Mouse (Mus musculus) spleen, adult 2 months (tissue): ENCODE results near the gene Sstr3. TPM values are rescaled to one million over a fixed set of nuclear protein-coding genes. Genes with fewer than 3 reads are reported as not detected.

Source experiments
- DNase-seq, 2 experiments: peaks; one replicate each; pipeline versions ENCODE4 v3.0.0 to v3.0.0-alpha.2; 2012 to 2021; ENCODE audit warnings: low spot score in 2 of 2, low read depth in 1 of 2
- H3K27ac ChIP-seq: fragments of 200-500 bp; 2 replicates; pipeline ENCODE4 v1.5.1; 2012; ENCODE audit warnings: low read length, inconsistent platforms; ENCODE audit not compliant: insufficient read depth
- H3K27me3 ChIP-seq: fragments of 200-500 bp; 2 replicates; pipeline ENCODE4 v1.6.1; 2012; ENCODE audit warnings: mild to moderate bottlenecking, moderate library complexity, low read length, inconsistent platforms; ENCODE audit not compliant: control insufficient read depth, insufficient read depth
- H3K36me3 ChIP-seq: fragments of 200-500 bp; 2 replicates; pipeline ENCODE4 v1.6.1; 2012; ENCODE audit warnings: mild to moderate bottlenecking, low read length, inconsistent platforms; ENCODE audit not compliant: control insufficient read depth, insufficient read depth
- H3K4me1 ChIP-seq: fragments of 200-500 bp; 2 replicates; pipeline ENCODE4 v1.6.1; 2011; ENCODE audit warnings: inconsistent platforms; ENCODE audit not compliant: control insufficient read depth, insufficient read depth, insufficient read length
- H3K4me3 ChIP-seq: fragments of 200-500 bp; 2 replicates; pipeline ENCODE4 v1.5.1; 2011; ENCODE audit warnings: mild to moderate bottlenecking, inconsistent platforms; ENCODE audit not compliant: insufficient read depth, insufficient read length; ENCODE audit errors: extremely low read depth
- CTCF ChIP-seq: fragments of 200-500 bp; IDR thresholded peaks from 2 replicates; pipeline ENCODE4 v1.5.1; 2011; ENCODE audit warnings: mild to moderate bottlenecking, inconsistent platforms; ENCODE audit not compliant: insufficient read depth, insufficient read length, insufficient replicate concordance; ENCODE audit errors: extremely low read depth
- POLR2A ChIP-seq: fragments of 200-500 bp; IDR thresholded peaks from 2 replicates; pipeline ENCODE4 v1.6.1; 2011; ENCODE audit warnings: low read depth, low read length, inconsistent platforms
- WGBS: fragments of 180-500 bp; shearing (Covaris S2); methylation state at CpG from one replicate; pipeline ENCODE4 v1.1.7; 2018; 5-methylcytosine and 5-hydroxymethylcytosine counted together
- polyA plus RNA-seq: library from polyadenylated mRNA; depleted of rRNA; stranded (reverse); fragments of >200 nt; gene quantifications from 2 replicates; pipeline ENCODE4 v1.2.3, GENCODE M21; 2012; rRNA removed

The Sstr3 gene
- 0.26 TPM in 1 of 2 replicates, not detected in the other for polyA plus RNA-seq

DNA sequence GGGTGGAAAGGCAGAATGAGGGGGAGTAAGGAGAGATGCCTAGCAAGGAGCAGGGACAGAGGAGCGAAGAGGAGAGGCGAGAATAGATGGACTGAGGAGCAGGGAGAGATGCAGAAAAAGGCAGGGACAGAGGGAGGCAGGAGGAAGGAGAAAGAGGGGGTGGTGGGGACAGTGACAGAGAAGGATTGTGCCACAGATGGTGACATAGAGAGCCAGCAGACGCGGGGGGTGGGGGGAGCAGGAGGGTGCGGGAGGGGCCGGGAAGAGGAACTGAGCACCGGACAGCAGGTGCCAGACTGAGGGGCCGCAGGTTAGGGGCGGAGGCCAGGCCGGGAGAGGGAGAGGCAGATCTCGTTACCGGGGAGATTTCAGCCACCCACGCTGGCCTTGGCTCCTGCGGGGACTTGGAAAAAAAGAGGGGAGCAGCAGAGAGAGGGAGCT is at the start of gene Sstr3:
Gene Sstr3, minus strand, starts transcription at position 125 of the 441 bp plus-strand sequence.
- 14% methylated on average over 13 of the region's 14 CpGs for WGBS
- Histone ChIP-seq H3K36me3 (no peaks in the 10 kb centered on the region), H3K27ac (no peak within 1 kb of the TSS), H3K4me3 (no peak within 1 kb of the TSS), H3K27me3 (no peaks in the 10 kb centered on the region), H3K4me1 (0 out of 2 replicates have a peak, but pooled peaks cover 5% of the 10 kb centered on the region)
- no peak for TF ChIP-seq CTCF
- no peak for TF ChIP-seq POLR2A
- DNase-seq: no peak

- peaks cover 40% of the 10 kb centered on the region; the same call in 1 of the 2 replicates for H3K4me1 ChIP-seq
- H3K4me3 ChIP-seq: no peak overlapping the region
- no peak overlapping the region for H3K27ac ChIP-seq
- no peak for DNase-seq
- no peaks in the 10 kb centered on the region for H3K36me3 ChIP-seq
- TF ChIP-seq CTCF (no peak), POLR2A (no peak)
- no peaks in the 10 kb centered on the region for H3K27me3 ChIP-seq
- WGBS: 39% methylated on average over 7 of the region's 7 CpGs
Measured at GRCm38 (mm10) chr15:78593896-78594425, 49.5 kb upstream of the Sstr3 start.

DNA sequence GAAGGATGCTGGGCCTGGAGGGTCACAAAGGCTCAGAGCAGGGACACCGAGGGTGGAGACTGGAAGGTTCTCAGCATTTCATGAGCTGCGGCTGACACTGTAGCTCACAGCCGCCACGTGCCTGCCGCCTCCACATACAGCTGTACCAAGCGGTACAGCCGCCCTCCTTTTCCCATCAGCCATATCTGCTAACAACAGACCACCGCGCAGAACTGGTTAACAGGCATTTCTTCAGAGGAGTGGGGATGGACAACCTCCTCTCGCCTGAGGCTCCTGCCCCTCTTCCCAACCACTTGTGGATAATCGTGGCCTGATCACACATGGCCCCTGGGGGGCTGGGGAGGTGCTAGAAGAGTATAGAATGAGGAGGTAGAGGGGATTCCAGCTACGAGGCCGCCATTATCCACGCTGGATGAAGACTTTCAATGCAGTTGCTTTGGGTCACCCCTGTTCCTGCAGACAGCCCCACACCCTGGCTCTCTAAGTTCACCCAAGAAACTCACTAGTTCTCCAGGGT is 48.0 kb upstream of the Sstr3 start:
- H3K27me3 ChIP-seq: no peaks in the 10 kb centered on the region
- H3K36me3 ChIP-seq: no peaks in the 10 kb centered on the region
- WGBS: 77% methylated on average over 14 of the region's 14 CpGs
- no peak for DNase-seq
- TF ChIP-seq POLR2A: no peak
- no peak for TF ChIP-seq CTCF
- peak overlapping the region; percentile 53 for H3K27ac ChIP-seq
- H3K4me3 ChIP-seq: no peak overlapping the region
- H3K4me1 ChIP-seq: peaks cover 41% of the 10 kb centered on the region; the same call in 1 of the 2 replicates

GRCm38 (mm10) chr15:78591680-78592451 is 47.4 kb upstream of the Sstr3 start:
- H3K27ac ChIP-seq: peak overlapping the region; percentile 53
- no peaks in the 10 kb centered on the region for H3K36me3 ChIP-seq
- peaks cover 41% of the 10 kb centered on the region; the same call in 1 of the 2 replicates for H3K4me1 ChIP-seq
- peak; percentile 64 to 73 for DNase-seq
- H3K4me3 ChIP-seq: no peak overlapping the region
- TF ChIP-seq POLR2A: no peak; the same call in 1 of the 2 replicates
- no peak for TF ChIP-seq CTCF
- WGBS: 34% methylated on average over 15 of the region's 15 CpGs
- no peaks in the 10 kb centered on the region for H3K27me3 ChIP-seq

DNA sequence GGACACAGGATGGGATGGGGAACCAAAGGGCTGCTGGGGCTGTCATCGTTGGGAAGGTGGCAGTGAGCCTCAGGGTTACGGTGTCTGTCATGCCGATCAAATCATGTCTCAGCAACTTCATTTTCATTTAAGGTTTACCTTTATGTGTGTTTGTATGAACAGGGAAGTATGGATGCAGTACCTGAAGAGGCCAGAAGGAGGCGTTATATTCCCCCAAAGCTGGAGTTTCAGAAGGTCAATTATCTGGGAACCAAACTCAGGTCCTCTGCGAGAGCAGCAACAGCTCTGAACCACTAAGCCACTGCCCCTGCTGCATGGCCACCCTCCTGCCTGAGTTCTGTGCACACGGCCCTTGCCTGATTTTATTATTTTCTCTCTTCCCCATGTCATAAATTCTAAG is 46.3 kb upstream of the Sstr3 start:
- no peaks in the 10 kb centered on the region for H3K27me3 ChIP-seq
- no peak overlapping the region for H3K27ac ChIP-seq
- no peak overlapping the region for H3K4me3 ChIP-seq
- DNase-seq: no peak
- TF ChIP-seq CTCF: no peak
- TF ChIP-seq POLR2A: no peak
- H3K4me1 ChIP-seq: peaks cover 35% of the 10 kb centered on the region; the same call in 1 of the 2 replicates
- no peaks in the 10 kb centered on the region for H3K36me3 ChIP-seq
- 81% methylated on average over 6 of the region's 6 CpGs for WGBS

- WGBS: 65% methylated on average over 6 of the region's 6 CpGs
- Histone ChIP-seq H3K27me3 (no peaks in the 10 kb centered on the region), H3K4me1 (peaks cover 35% of the 10 kb centered on the region; the same call in 1 of the 2 replicates), H3K36me3 (no peaks in the 10 kb centered on the region), H3K27ac (peak overlapping the region; percentile 71), H3K4me3 (no peak overlapping the region)
- no peak for DNase-seq
- TF ChIP-seq CTCF: no peak
- TF ChIP-seq POLR2A: no peak
Measured at GRCm38 (mm10) chr15:78589936-78590335, 45.5 kb upstream of the Sstr3 start.
